Mouse (Mus musculus) C2C12 (cell line): ENCODE measurements around the gene Rbm44. TPM values are rescaled to one million over a fixed set of nuclear protein-coding genes. Genes with fewer than 3 reads are reported as not detected.

ENCODE experiments used
- H3K27me3 ChIP-seq: one replicate; pipeline ENCODE4 v1.6.1; 2011; ENCODE audit not compliant: control insufficient read depth, insufficient read depth, insufficient read length
- H3K36me3 ChIP-seq: one replicate; pipeline ENCODE4 v1.6.1; 2011; ENCODE audit not compliant: control insufficient read depth, insufficient read depth
- H3K4me3 ChIP-seq: one replicate; pipeline ENCODE4 v1.5.1; 2011; ENCODE audit warnings: mild to moderate bottlenecking, control low read depth; ENCODE audit not compliant: poor library complexity, insufficient read depth, severe bottlenecking
- H3K79me2 ChIP-seq: one replicate; pipeline ENCODE4 v1.6.1; 2011; ENCODE audit not compliant: control insufficient read depth, insufficient read depth
- H3K79me3 ChIP-seq: one replicate; pipeline ENCODE4 v1.6.1; 2011; ENCODE audit warnings: low read depth, control low read depth
- H3ac ChIP-seq: one replicate; pipeline ENCODE3; 2011; ENCODE audit warnings: low read depth; ENCODE audit not compliant: control insufficient read depth, insufficient read length
- CEBPB ChIP-seq: IDR thresholded peaks from one replicate; pipeline ENCODE4 v1.6.1; 2011; ENCODE audit warnings: low read depth, mild to moderate bottlenecking, control low read depth, moderate library complexity
- CTCF ChIP-seq: IDR thresholded peaks from one replicate; pipeline ENCODE4 v1.5.1; 2011; ENCODE audit not compliant: control insufficient read depth, insufficient read depth, insufficient read length
- FOSL1 ChIP-seq: IDR thresholded peaks from one replicate; pipeline ENCODE4 v1.8.0; 2011; ENCODE audit warnings: mild to moderate bottlenecking, low read length; ENCODE audit not compliant: poor library complexity, insufficient read depth, severe bottlenecking
- MAX ChIP-seq: IDR thresholded peaks from one replicate; pipeline ENCODE4 v1.6.1; 2011; ENCODE audit warnings: mild to moderate bottlenecking, control low read depth
- MYOD1 ChIP-seq: IDR thresholded peaks from one replicate; pipeline ENCODE4 v1.6.1; 2011; ENCODE audit warnings: low read depth; ENCODE audit not compliant: control insufficient read depth, insufficient read length
- MYOG ChIP-seq: IDR thresholded peaks from one replicate; pipeline ENCODE4 v1.6.1; 2011; ENCODE audit not compliant: control insufficient read depth, insufficient read length; ENCODE audit errors: extremely low read depth
- USF1 ChIP-seq: IDR thresholded peaks from one replicate; pipeline ENCODE4 v1.6.1; 2011; ENCODE audit warnings: low read depth, mild to moderate bottlenecking, control low read depth, moderate library complexity
- polyA plus RNA-seq: library from polyadenylated mRNA; unstranded; fragments of >200 nt; fragmentation: generic; extraction: Trizol; gene quantifications from one replicate; pipeline ENCODE4 v1.2.1, GENCODE M21; 2012; ENCODE audit warnings: missing spikeins

Gene Rbm44
- polyA plus RNA-seq, 1 experiment = not detected

DNA sequence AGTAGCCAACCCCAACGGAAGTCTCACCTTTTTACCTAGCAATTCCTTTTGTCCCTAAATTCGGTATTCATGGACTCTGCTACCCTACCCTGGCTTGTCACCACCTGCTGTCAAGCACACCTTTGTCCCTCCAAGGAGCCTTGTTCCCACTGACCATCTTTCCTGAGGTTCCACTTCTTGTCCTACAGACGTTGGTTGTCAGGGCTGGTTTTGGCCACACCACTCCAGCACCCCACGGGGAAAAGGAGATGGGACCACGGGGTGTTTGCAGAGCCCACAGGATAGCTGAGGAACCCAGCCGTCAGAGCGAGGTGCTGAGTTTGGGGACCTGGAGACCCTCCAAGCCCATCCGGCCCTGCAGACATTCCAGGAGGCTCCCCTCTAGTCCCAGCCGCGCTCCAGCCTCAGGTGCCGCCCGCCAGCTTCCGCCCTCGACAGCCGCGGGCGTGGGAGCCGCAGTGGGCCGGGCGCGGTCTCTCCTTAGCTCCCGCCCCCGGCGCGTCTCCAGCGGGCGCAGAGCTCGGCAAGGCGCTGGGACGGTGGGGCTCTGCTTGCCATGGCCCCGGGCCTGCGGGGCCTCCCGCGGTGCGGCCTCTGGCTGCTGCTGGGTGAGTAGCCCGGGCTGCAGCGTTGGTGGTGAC is 34.8 kb downstream of the Rbm44 start, which contains the start of gene Ramp1:
Gene Ramp1, plus strand, starts transcription at position 290 of the 641 bp plus-strand sequence.
- no peaks in the 10 kb centered on the region for H3K79me3 ChIP-seq
- TF ChIP-seq MYOD1 (no peak), CTCF (no peak), MAX (no peak), USF1 (no peak), FOSL1 (no peak)
- no peak within 1 kb of the TSS for H3K4me3 ChIP-seq
- H3K36me3 ChIP-seq = no peaks in the 10 kb centered on the region
- H3ac ChIP-seq = no peak within 1 kb of the TSS
- no peaks in the 10 kb centered on the region for H3K27me3 ChIP-seq
- H3K79me2 ChIP-seq = no peaks in the 10 kb centered on the region

DNA sequence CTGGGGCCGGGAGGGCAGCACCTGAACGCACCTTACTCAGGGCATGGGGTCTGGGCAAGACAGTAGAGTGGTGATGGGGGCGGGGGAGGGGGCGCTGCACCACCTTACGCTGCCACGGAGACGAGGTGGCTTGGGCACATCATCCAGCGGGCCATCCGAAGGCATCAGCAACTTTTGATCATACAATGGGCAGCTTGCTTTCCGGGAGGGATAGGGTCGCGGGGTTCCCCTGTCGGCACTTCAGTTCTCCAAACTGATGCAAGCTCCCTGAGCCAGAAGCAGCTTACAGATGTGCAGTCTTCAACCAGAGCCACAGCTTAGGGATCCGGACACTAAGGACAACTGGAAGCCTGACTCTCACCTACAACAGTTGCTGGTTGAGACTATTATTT is 35.3 kb downstream of the Rbm44 start:
- Histone ChIP-seq H3ac (no peak overlapping the region), H3K27me3 (no peaks in the 10 kb centered on the region), H3K79me2 (no peaks in the 10 kb centered on the region), H3K79me3 (no peaks in the 10 kb centered on the region), H3K36me3 (no peaks in the 10 kb centered on the region), H3K4me3 (no peak overlapping the region)
- TF ChIP-seq CTCF (no peak), USF1 (no peak), CEBPB (no peak), MAX (no peak), MYOG (no peak), MYOD1 (no peak)

DNA sequence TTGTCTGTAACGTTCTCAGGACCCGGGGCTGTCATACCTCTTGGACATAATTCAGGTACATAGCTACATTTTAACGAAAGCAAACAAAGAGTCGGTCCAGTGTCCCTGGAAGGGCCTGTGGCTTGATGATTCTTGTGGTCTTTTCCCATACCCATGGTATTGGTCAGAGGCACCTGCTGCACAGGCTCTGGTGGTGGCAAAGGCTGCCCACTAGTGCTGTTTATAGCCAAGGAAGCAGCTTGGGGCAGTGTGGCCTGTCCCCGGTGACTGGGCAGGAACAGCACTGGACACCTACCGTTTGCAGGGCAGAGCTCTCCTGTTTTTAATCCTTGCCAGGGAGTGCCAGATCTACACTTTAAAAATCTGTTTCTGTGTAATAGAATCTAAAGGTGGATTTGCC is 35.8 kb downstream of the Rbm44 start:
- TF ChIP-seq MYOD1 = peak; percentile 59
- TF ChIP-seq CTCF = no peak
- Histone ChIP-seq H3K27me3 (no peaks in the 10 kb centered on the region), H3K36me3 (no peaks in the 10 kb centered on the region)

DNA sequence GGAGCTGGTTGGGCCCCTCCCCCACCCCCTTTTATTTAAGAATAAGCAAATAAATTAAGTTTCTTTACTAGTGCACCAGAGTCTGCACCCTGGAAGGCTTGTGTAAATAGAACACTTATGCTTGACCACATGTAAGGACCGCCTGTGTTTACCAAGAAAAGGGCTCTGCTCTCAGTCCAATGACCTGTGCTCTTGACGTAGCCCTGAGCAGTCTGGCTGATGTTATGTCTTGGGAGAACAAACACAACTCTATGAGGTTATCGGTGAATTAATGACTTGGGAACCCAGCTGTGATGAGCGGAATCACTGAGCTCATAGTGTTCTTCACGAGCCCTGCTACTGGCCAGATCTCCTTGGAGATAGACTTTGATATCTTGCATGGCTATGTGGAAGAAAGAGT is 36.4 kb downstream of the Rbm44 start:
- Histone ChIP-seq H3ac (no peak overlapping the region), H3K4me3 (no peak overlapping the region), H3K79me3 (no peaks in the 10 kb centered on the region), H3K79me2 (no peaks in the 10 kb centered on the region), H3K36me3 (no peaks in the 10 kb centered on the region), H3K27me3 (no peaks in the 10 kb centered on the region)
- TF ChIP-seq MAX = no peak
- TF ChIP-seq MYOD1 = no peak
- no peak for TF ChIP-seq FOSL1
- no peak for TF ChIP-seq CTCF

More for the DNA sequence above, 35.8 kb downstream of the Rbm44 start:
- Histone ChIP-seq H3ac (no peak overlapping the region), H3K79me2 (no peaks in the 10 kb centered on the region), H3K4me3 (no peak overlapping the region), H3K79me3 (no peaks in the 10 kb centered on the region)

DNA sequence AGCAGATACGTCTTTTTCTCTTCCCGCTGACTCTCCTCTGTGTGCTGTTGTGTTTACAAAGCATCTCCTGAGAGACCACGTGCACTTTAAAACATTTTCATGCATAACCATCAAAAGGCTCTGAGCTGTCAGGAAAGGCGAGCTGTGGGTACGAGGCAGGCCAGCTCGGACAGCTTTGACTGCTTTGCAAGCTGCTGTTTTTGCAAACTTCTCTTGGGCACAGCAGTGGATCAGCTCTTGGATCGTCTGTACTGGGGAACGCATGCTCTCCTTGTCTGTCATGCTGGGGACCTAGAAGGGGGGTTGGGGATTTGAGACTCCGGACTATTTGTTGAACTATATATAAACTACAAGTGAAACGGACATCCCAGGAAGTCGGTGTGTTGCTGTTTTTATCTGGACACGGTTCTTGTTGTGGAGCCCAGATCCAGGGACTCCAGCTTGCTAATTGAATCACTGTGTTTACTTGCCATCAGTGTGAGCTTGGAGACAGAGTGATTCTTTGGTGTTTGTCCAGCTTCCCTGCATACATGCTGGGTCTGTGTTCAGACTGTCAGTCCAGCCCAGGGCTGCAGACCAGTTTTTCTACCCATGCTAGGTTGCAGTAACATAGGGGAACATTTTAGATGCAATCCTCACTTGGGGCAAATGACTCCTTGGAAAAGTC is 37.0 kb downstream of the Rbm44 start:
- H3K79me2 ChIP-seq = no peaks in the 10 kb centered on the region
- TF ChIP-seq MYOD1 = no peak
- no peak for TF ChIP-seq MAX
- no peak for TF ChIP-seq FOSL1
- TF ChIP-seq CEBPB = no peak
- TF ChIP-seq MYOG = no peak
- TF ChIP-seq CTCF = no peak
- no peak for TF ChIP-seq USF1
- no peak overlapping the region for H3ac ChIP-seq
- no peaks in the 10 kb centered on the region for H3K79me3 ChIP-seq
- H3K27me3 ChIP-seq = no peaks in the 10 kb centered on the region
- no peak overlapping the region for H3K4me3 ChIP-seq
- H3K36me3 ChIP-seq = no peaks in the 10 kb centered on the region

DNA sequence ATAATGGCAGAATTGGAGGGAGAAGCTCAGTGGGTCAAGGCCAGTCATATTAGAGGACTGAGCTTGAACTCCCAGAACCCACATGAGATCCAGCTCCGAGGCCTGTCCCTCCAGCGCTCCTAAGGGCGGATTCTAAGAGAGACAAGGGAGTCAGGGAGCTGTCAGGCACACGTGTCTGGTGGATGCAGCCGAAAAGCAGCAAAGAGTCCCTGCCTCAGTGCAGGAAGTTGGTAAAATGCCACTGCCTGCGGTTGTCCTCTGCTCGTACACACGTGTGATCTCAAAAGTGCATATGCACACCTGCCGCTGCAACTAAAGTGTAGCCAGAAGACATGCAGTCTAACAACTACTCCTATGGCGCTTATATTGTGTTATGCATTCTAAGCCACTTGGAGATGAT is 38.4 kb downstream of the Rbm44 start:
- Histone ChIP-seq H3K79me3 (no peaks in the 10 kb centered on the region), H3K79me2 (no peaks in the 10 kb centered on the region), H3K36me3 (no peaks in the 10 kb centered on the region), H3ac (no peak overlapping the region), H3K4me3 (no peak overlapping the region), H3K27me3 (no peaks in the 10 kb centered on the region)
- TF ChIP-seq USF1 (no peak), CEBPB (no peak), MYOG (no peak), MYOD1 (no peak), CTCF (no peak), MAX (no peak), FOSL1 (no peak)
